Mouse (Mus musculus): Measurements from ENCODE around the gene Ugt1a8.

The Ugt1a8 gene

GRCm38 (mm10) chr1:88179657-88180056 lies 92.0 kb downstream of the Ugt1a8 start:
- in situ Hi-C loops (cut with MboI, MseI): loop anchor here (25.0 kb wide), 2 partner anchors 758 to 1108 kb away; no protein-coding TSS in a partner anchor

- in situ Hi-C loops (cut with MboI, MseI): loop anchor here (25.0 kb wide), 2 partner anchors 751 to 1101 kb away; no protein-coding TSS in a partner anchor
Observed at GRCm38 (mm10) chr1:88186325-88186935, 98.8 kb downstream of the Ugt1a8 start.

GRCm38 (mm10) chr1:88192136-88192535 lies 104.5 kb downstream of the Ugt1a8 start:
- in situ Hi-C loops (cut with MboI, MseI): loop anchor here (5.0 to 25.0 kb wide), 3 partner anchors 135 to 1095 kb away; no protein-coding TSS in a partner anchor

DNA sequence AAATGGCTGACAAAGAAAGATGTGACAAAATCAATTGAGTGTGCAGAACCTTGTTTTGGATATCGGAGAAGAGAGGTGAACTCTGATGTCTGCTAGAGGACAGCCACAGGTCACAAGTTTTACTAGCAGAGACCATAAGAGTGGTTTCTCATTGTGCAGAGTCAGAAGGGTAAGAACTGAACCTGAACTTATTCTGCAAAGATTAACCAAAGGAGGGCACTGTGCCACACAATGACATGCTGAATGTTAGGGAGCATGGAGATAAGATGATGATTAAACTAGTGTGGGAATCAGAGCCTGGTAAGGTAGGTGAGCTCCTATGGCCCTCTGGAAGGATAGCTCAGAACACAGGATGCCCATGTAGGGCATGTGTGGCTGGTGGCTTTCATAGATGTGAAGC lies 108.1 kb downstream of the Ugt1a8 start:
- in situ Hi-C loops (cut with MboI, MseI): loop anchor here (25.0 kb wide), 2 partner anchors 742 to 1092 kb away; no protein-coding TSS in a partner anchor

- in situ Hi-C loops (cut with MboI, MseI): loop anchor here (25.0 kb wide), 2 partner anchors 740 to 1090 kb away; no protein-coding TSS in a partner anchor
Observed at GRCm38 (mm10) chr1:88197443-88197842, 109.8 kb downstream of the Ugt1a8 start.

DNA sequence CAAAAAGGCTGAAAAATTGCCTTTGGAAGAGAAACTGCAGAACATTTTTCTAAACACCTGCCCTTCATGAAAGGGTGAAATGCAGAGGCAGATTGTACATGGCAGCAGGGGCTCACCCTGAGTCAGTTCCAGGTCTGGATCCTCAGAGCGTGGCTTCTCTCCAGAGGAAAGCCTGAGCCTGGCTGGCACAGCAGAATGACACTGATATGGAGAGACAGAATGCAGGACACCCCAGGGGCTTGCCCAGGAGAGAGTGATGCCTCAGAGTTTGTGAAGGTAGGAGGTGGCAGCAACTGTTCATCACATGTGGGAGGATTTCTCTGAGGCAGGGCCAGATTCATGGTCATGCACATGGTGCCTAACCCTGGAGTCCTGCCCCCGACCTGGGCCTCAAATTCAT lies 112.4 kb downstream of the Ugt1a8 start:
- in situ Hi-C loops (cut with MboI, MseI): loop anchor here (5.0 to 25.0 kb wide), 3 partner anchors 53 to 1087 kb away; no protein-coding TSS in a partner anchor

DNA sequence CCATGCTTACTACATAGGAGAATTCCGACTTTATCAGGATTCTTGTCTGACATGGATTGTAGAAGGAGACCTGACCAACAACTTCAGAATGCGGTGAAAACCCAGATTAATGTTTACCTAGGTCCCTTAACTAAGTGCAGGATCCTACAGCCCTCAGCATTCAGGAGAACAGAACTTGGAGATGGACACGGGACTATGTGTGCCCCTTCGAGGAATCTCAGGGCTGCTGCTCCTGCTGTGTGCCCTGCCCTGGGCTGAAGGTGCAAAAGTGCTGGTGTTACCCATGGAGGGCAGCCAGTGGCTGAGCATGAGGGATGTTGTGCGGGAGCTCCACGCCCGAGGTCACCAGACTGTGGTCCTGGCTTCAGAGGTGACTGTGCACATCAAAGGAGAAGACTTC lies 112.8 kb downstream of the Ugt1a8 start, which contains the start of gene Ugt1a2:
Gene Ugt1a2, plus strand, starts transcription at position 146 of the 400 bp plus-strand sequence.
- in situ Hi-C loops (cut with MboI, MseI): loop anchor here (5.0 kb wide), 1 partner anchor 53 kb away; no protein-coding TSS in a partner anchor

DNA sequence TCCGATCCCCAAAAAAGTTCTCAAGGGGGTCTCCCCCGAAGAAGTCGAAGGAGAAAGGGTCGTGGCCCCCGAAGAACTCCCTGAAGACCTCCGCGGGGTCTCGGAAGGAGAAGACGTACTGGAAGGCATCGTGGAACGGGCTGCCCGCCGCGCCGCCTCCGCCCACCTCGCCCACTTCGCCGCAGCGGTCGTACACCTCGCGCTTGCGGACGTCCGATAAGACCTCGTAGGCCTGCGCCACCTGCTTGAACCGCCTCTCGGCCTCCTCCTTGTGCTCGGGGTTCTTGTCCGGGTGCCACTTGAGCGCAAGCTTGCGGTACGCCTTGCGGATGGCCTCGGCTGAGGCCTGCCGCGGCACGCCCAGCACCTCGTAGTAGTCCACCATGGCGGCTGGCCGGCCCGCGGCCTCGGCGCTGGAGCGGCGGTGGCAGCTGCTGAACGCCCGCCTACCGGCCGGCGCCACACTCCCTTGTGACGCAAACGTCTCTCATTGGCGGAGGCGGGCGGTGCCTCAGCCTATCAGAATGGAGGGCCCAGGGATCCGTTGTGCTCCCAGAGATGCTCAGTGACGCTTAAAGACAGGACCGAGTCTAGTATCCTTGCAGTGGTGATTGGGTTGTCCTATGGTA lies 117.8 kb downstream of the Ugt1a8 start, which contains the start of gene Dnajb3:
Gene Dnajb3, minus strand, starts transcription at position 489 of the 629 bp plus-strand sequence.
- in situ Hi-C loops (cut with MboI, MseI): no loop called here

- in situ Hi-C loops (cut with MboI, MseI): no loop called here
Observed at GRCm38 (mm10) chr1:88206843-88207479, 119.3 kb downstream of the Ugt1a8 start.

DNA sequence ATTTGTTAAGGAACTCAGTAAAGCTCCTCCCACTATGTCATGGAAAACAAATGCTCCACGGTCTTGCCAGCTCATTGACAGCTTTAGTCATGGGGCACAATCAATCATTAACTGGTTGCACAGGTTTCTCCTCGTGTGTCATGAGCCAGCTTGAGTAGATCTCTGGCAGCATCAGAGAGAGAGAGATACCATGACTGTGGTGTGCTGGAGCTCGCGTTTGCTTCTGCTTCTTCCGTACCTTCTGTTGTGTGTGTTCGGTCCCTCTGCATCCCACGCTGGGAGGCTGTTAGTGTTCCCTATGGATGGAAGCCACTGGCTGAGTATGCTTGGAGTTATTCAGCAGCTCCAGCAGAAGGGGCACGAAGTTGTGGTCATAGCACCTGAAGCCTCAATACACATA lies 124.2 kb downstream of the Ugt1a8 start, which contains the start of gene Ugt1a1:
Gene Ugt1a1, plus strand, starts transcription at position 148 of the 400 bp plus-strand sequence.
- in situ Hi-C loops (cut with MboI, MseI): no loop called here

GRCm38 (mm10) chr1:88212341-88213045 lies 124.9 kb downstream of the Ugt1a8 start:
- in situ Hi-C loops (cut with MboI, MseI): no loop called here

- in situ Hi-C loops (cut with MboI, MseI): no loop called here
Observed at GRCm38 (mm10) chr1:88213061-88213460, 125.4 kb downstream of the Ugt1a8 start.

GRCm38 (mm10) chr1:88213766-88214461 lies 126.3 kb downstream of the Ugt1a8 start:
- in situ Hi-C loops (cut with MboI, MseI): no loop called here

DNA sequence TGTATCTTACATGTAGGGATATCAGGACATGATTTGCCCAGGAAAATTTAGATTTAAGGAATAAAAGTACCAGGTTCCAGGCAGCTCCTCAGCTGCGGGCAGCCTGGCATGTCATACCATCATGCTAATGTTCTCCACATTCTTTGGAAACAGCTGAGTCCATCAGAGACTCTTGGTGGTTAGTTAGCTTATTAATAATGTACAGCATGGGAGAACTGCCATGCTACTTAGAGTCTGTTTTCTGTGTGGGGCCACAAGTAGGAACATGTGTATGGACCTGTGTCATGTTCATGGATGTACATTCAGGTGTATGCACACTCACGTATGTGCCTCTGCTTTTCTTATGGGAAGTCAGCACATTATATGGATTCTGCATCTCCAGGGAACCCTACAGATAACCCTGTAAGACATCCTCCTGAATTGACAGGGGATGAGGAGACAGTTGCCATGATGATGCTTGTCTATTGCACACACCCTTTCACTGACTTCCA lies 126.9 kb downstream of the Ugt1a8 start:
- in situ Hi-C loops (cut with MboI, MseI): no loop called here

GRCm38 (mm10) chr1:88215466-88216380 lies 128.1 kb downstream of the Ugt1a8 start:
- in situ Hi-C loops (cut with MboI, MseI): no loop called here

GRCm38 (mm10) chr1:88216551-88216950 lies 128.9 kb downstream of the Ugt1a8 start:
- in situ Hi-C loops (cut with MboI, MseI): no loop called here

DNA sequence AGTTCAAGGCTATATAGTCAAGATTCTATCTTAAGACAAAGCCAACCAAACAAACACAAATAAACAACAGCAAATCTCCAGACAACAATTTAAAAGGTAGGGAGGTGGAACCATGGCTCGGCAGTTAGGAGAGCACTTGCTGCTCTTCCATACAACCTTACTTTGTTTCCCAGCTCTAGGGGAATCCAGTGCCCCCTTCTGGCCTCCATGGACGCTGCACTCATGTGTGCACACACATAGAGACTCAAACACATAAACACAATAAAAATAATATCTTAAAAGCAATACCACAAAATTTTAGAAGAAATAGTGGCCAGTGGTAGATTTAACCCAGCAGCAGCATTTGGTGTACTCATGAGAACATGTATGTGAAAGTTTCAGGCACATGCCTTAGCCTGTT lies 129.5 kb downstream of the Ugt1a8 start:
- in situ Hi-C loops (cut with MboI, MseI): no loop called here

- in situ Hi-C loops (cut with MboI, MseI): no loop called here
Observed at GRCm38 (mm10) chr1:88217576-88217975, 130.0 kb downstream of the Ugt1a8 start.

DNA sequence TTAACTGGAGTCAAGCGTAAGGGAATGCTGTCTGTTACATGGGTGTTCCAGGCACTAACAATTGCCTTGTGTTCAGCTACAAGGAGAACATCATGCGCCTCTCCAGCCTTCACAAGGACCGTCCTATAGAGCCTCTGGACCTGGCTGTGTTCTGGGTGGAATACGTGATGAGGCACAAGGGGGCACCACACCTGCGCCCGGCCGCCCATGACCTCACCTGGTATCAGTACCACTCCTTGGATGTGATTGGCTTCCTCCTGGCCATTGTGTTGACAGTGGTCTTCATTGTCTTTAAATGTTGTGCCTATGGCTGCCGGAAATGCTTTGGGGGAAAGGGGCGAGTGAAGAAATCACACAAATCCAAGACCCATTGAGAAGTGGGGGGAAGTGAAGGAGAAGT lies 130.4 kb downstream of the Ugt1a8 start:
- in situ Hi-C loops (cut with MboI, MseI): no loop called here

DNA sequence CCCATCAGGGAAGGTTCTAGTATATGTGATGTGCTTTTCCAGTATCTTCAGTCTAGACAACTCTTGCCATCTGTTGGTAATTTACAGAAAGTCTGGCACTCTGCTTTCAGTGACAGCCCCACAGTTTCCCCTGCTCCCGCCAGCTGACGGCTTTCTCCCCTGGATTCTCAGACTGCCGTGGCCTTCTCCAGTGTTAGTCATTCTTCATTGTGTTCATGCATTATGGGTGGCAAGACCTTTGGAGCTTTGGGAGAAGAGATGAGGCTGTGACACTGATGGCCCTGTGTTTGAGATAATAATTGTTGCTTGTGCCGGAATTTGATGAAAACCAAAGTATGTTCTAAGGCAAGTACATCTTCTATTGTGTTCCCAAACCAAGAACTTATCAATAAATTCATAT lies 131.0 kb downstream of the Ugt1a8 start:
- in situ Hi-C loops (cut with MboI, MseI): no loop called here
